Mouse (Mus musculus): ENCODE measurements around the gene Gm21773.
"Not testable (repeated sequence)": the region's sequence is repeated elsewhere in the genome, so short reads cannot be mapped to it uniquely, and the experiment has no call there.

Gene Gm21773

DNA sequence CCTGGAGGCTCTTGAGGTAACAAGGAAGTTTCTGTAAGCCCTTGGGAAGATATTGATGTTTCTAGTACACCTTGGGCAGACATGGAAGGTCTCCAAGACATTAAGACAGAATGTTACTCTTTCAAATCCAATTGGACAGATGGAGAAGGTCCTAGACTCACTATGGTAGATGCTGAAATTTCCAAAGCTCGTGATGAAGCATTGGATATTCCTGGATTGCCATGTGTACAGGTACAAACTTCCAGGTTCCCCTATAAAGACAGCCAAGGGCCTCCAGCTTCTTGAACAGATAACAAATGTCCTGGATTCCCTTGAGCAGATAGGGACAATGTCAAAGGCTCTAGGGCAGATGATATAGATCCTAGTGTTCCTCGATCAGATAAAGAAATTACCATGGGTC, at the start of gene Gm21773:
Gene Gm21773, minus strand, starts transcription at position 101 of the 400 bp plus-strand sequence.
- DNase-seq, result not testable (repeated sequence)
